Mouse (Mus musculus): ENCODE measurements around the gene Klrd1.
"Not testable (repeated sequence)": the region's sequence is repeated elsewhere in the genome, so short reads cannot be mapped to it uniquely, and the experiment has no call there.

Gene Klrd1

GRCm38 (mm10) chr6:129591508-129591907 lies at the start of gene Klrd1:
Klrd1 (plus strand) TSS chr6:129591782.
- no peak for DNase-seq (ENCODE audit: low read depth, low spot score)

- DNase-seq (ENCODE audit: low read depth, low spot score) = no peak
Observed at GRCm38 (mm10) chr6:129541931-129542330, 49.7 kb upstream of the Klrd1 start.

- DNase-seq (ENCODE audit: low read depth, low spot score) = no peak
Observed at GRCm38 (mm10) chr6:129542540-129542939, 49.0 kb upstream of the Klrd1 start.

- DNase-seq (ENCODE audit: low read depth, low spot score) = peak; percentile 62
Observed at GRCm38 (mm10) chr6:129543709-129544606, 47.6 kb upstream of the Klrd1 start.

- DNase-seq (ENCODE audit: low read depth, low spot score) = no peak
Observed at GRCm38 (mm10) chr6:129547277-129547676, 44.3 kb upstream of the Klrd1 start.

GRCm38 (mm10) chr6:129548009-129548408 lies 43.6 kb upstream of the Klrd1 start:
- no peak for DNase-seq (ENCODE audit: low read depth, low spot score)

GRCm38 (mm10) chr6:129557298-129558023 lies 34.1 kb upstream of the Klrd1 start:
- DNase-seq (ENCODE audit: low read depth, low spot score) = no peak

- no peak for DNase-seq (ENCODE audit: low read depth, low spot score)
Observed at GRCm38 (mm10) chr6:129558946-129559640, 32.5 kb upstream of the Klrd1 start.

- no peak for DNase-seq (ENCODE audit: low read depth, low spot score)
Observed at GRCm38 (mm10) chr6:129559641-129560027, 31.9 kb upstream of the Klrd1 start.

- DNase-seq (ENCODE audit: low read depth, low spot score) = no peak
Observed at GRCm38 (mm10) chr6:129565257-129565656, 26.3 kb upstream of the Klrd1 start.

- no peak for DNase-seq (ENCODE audit: low read depth, low spot score)
Observed at GRCm38 (mm10) chr6:129575315-129575714, 16.3 kb upstream of the Klrd1 start.

GRCm38 (mm10) chr6:129577605-129578004 lies 14.0 kb upstream of the Klrd1 start, which contains the start of gene Klre1:
Klre1 (plus strand) TSS chr6:129577905.
- DNase-seq (ENCODE audit: low read depth, low spot score) = no peak

GRCm38 (mm10) chr6:129581274-129581673 lies 10.3 kb upstream of the Klrd1 start:
- no peak for DNase-seq (ENCODE audit: low read depth, low spot score)

- DNase-seq (ENCODE audit: low read depth, low spot score) = no peak
Observed at GRCm38 (mm10) chr6:129581896-129582295, 9.7 kb upstream of the Klrd1 start.

GRCm38 (mm10) chr6:129583014-129583413 lies 8.6 kb upstream of the Klrd1 start:
- no peak for DNase-seq (ENCODE audit: low read depth, low spot score)

GRCm38 (mm10) chr6:129608372-129608771 lies 16.8 kb downstream of the Klrd1 start:
- no peak for DNase-seq (ENCODE audit: low read depth, low spot score)

- DNase-seq (ENCODE audit: low read depth, low spot score) = no peak
Observed at GRCm38 (mm10) chr6:129623735-129624134, 32.2 kb downstream of the Klrd1 start, which contains the start of gene Klrk1. Klrk1 (minus strand) TSS chr6:129623864.

- DNase-seq (ENCODE audit: low read depth, low spot score) = not testable (repeated sequence)
Observed at GRCm38 (mm10) chr6:129631046-129631445, 39.5 kb downstream of the Klrd1 start.

- DNase-seq (ENCODE audit: low read depth, low spot score) = not testable (repeated sequence)
Observed at GRCm38 (mm10) chr6:129643237-129643636, 51.7 kb downstream of the Klrd1 start, which contains the start of gene Klrc3. Klrc3 (minus strand) TSS chr6:129643337.

- DNase-seq (ENCODE audit: low read depth, low spot score) = not testable (repeated sequence)
Observed at GRCm38 (mm10) chr6:129644054-129644453, 52.5 kb downstream of the Klrd1 start.
